ENCODE assay signal across 8 mouse cellular contexts in genomic region chr10:89205858-89206257, GRCm38 (mm10).
A peak's percentile ranks its signal among the peaks of the same experiment; 100 is the strongest.
DNase-seq lines count a peak whose midpoint lies in the region; ATAC-seq and TF ChIP-seq lines count a peak whose summit lies in the region.

No protein-coding gene starts in this region.

- ATAC-seq in activated CD4-positive, CD25-positive, alpha-beta regulatory T cell, adult 4 months = no peak

- no peak for DNase-seq in gastrocnemius, adult 2 months
- no peak for DNase-seq in gastrocnemius, adult 18-20 months (ENCODE audit: low spot score)
- DNase-seq in lung, postnatal 10 days = peak; percentile 6
- no peak for DNase-seq in lung, adult 18-20 months
- DNase-seq in R1 (ENCODE audit: low read depth, low spot score) = peak; percentile 57
- peak; percentile 8 for DNase-seq in forelimb bud, embryonic 11.5 days (ENCODE audit: low read depth, low spot score)
- peak; percentile 43 for DNase-seq in retina, postnatal 1 day

- H3K4me3 ChIP-seq in gastrocnemius, adult 2 months = no peak overlapping the region

- peak; percentile 41 for TF ChIP-seq CTCF in gastrocnemius, adult 2 months (IDR thresholded peaks at IDR 0.05)

- no peak overlapping the region for H3K27ac ChIP-seq in gastrocnemius, adult 2 months

- intact Hi-C loops in gastrocnemius, adult 2 months (cut with DNase I) = no loop called here

Comparison
In these comparisons a context has a peak if more than half of its experiments do, and no peak if none do; other contexts are left out.
1. DNase-seq: peak in lung, postnatal 10 days (single experiment), R1 (single experiment), forelimb bud, embryonic 11.5 days (single experiment) and retina, postnatal 1 day (single experiment); none in gastrocnemius, adult 2 months (single experiment), gastrocnemius, adult 18-20 months (single experiment) and lung, adult 18-20 months (0 of 2).